Mouse (Mus musculus): ENCODE data around the gene Sf3a3.

Sf3a3 gene

DNA sequence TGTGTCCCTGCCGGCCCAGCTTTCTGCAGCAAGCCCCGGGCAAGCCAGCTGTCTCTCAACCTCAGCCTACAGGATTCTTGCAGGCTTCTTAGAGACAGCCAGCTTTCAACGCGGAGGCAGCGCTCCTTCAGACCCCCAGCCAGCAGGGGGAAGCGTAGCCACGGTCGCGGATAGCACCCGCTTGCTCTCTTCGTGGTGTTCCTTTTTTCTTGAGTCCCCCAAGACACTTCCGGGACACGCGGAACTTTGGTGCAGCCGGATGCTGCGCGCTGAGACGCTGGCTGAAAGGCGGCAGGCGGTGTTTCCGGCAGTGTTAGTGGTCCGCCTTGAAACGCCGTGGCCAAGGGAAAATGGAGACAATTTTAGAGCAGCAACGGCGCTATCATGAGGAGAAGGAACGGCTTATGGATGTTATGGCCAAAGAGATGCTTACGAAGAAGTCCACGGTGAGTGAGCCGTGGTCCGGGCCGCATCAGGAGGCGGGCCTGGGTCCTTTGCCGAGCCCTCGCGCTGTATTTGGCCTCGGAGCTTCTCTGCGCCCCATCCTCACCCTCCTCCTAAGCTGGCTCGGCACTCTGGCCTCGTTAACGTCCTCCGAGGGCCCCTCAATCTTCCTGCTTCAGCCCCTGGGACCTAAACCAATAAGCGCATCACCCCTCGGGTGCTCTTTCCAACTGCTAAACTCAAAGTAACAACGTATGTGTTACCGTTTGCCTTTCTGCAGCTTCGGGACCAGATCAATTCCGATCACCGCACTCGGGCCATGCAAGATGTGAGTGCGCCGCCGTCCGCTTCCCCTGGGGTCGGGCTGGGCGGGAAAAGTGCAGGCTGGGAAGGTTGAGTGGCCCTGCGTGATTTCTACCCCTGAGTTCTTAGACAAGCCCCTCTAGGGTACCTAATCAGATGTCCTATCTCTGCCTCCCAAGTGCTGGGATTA, at the start of gene Sf3a3:
Sf3a3 (plus strand) TSS at position 232 of the 937 bp plus-strand sequence.
- peak; percentile 94 to 95 for DNase-seq

DNA sequence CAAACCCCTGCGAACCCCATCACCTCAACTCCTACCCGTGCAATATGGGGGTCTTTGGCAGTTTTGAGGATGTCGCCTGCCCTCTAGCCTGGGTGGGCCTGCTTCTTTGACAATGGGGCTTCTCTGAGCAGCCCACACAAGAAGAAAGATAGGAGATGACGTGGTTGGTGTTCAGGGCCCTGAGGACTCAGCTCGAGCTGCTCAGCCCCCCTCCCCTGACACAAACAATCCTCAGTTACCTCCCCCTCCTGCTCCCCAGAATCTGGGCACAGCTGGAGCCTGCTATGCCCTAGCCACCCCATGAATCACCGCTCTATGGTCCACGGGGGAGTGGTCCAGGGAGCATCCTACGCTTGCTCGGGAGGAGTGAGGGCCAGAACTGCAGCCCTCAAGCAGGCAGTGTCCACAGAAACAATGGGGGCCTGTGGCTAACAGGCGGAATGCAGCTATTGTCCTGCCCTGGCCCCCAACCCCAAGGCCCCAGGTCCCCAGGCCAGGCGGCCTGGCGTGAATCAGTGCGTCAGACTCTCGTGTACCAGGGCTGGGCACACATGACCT, 47.0 kb upstream of the Sf3a3 start:
- no peak for DNase-seq

DNA sequence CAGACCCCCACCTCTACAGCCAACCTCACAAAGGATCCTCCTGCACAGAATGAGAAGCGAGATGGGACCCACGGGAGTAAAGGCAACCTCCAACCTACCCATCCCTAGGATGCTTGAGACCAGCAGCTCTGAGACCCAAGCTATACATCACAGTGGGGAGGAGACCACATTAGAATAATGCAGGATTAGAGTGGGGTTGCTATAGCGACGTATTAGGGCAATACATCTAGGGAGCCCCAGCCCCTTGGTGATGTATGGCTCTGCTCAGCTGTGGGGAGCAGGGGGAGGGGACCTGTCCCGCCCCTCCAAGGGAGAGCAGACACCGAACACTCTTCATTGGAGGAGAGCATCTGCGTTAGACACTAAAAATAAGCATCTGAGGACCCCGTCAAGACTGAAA, 46.5 kb upstream of the Sf3a3 start:
- DNase-seq = no peak

DNA sequence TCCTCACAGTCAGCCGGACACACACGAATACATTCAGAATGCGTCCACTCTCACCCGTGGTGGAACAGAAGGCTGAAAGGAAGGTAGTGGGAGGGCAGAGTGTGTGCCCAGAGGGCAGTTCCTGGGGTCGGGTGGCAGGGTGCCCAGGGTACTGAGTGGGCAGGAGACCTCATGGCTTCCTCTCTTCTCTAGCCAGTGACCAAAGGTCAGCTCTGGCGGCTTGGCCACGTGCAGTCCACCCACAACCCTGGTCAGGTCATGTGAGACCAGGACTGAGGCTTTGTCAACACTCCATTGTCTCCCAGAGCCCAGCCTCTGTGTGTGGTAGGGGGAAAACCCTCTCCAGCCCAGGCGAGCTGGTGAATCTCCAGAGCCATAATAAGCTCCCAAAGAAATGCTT, 44.3 kb upstream of the Sf3a3 start:
- DNase-seq = peak in 1 of 2 experiments; percentile 14

DNA sequence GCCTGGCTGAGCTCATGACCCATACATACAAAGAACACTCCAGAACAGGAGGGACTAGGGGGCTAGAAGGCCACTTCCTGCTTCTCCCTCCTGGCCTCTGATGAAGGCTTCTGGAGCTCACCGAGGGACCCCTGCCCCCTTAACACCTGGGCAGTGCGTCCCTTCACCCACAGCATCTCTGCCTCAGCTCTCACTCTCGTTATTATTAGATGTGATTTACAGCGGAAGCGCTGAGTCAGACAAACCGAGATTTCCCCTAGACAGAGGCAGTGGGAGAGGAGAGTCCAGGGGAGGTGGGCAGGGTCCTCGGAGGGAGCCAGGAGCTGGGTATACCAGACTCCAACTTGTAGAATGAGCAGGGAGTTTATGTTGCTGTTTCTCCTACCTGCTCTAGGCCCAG, 43.0 kb upstream of the Sf3a3 start:
- no peak for DNase-seq

DNA sequence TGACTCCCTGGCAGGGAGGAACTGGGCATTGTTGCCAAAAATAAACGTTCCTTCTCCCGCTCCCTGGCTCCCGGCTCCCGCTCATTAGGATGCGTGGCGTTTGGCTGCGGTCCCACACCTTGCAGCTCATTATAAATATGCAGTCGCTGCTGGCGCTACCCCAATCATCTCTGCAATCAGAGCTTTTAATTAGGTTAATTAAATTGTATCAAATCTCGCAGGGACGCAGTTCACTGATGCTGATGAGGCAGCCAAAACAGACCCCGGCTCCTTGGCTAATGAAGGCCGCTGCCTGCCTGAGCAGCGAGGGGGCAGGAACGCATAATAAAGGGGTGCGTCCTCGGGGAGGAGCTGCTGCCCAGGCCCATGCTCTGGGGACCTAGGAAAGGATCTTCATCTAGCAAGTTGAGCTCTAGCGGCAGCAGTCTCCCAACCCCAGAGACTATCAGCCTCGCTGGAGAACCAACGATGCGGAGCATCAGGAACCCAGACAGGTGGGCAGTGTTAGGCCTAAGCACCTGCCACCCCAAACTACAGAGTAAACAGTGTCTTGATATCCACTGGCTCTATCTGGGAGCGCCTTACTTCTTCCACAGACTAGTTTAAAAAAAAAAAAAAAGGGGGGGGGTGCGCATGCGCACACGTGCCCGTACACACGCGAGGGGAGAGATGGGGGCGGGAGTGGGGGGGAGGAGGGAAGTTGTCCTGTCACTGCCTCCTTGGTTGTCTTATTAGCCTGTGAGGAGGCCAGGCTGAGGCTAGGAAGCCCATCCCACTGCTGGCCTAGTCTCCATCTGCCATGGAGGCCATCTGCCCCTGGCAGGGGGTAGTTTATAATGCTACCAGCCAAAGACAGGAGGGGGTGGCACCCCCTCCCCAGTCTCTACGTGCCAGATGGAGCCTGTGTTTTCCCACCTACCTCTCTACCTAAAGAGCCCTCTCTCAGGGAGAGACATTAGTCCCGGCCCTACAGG, 41.9 kb upstream of the Sf3a3 start:
- peak; percentile 66 to 79 for DNase-seq

DNA sequence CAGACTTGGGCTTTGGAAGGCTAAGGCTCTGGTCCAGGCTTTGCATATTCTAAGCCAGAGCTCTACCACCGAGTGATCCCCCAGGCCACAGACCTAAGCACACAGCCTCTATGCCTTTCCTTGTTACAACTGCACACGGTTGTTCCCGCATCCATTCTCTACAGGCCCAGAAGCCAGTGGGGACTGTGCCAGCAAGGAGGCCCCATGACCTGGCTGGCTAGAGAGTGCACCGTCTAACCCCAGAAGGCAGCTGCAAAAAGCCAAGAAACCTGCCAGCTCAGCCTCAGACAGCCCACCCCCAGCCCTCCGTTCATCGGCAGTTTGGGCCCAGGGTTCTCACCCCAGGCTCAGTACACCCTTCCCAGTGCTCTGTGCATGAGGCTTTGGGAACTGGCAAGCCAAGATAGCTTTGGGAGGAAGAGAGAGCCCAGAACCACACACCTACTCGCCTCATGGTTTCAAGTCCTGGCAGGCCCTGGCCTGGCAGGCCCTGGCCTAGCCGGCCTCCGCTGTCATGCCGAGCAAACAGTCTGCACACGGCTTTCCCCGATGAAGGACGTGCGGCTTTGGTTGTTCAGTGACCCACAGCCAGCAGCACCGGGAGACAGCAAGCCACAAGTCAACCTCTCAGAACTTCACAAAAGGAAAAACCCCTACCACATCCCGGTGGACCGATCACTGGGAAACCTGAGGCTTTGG, 40.1 kb upstream of the Sf3a3 start:
- peak; percentile 27 to 36 for DNase-seq

DNA sequence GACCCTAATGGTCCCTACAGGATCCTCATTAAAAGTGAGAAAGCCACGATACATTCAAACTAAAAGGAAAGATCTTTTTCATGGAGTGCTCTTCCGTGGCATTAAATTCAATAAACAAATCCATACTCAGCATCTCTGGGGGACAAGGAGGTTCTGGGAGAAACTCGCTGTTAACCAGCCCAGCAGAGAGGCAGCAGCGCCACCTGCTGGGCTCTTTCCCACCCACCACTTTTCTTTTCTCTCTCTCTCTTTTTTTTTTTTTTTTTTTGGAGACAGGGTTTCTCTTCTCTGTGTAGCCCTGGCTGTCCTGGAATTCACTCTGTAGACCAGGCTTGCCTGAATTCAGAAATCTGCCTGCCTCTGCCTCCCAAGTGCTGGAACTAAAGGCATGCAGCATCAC, 39.5 kb upstream of the Sf3a3 start:
- DNase-seq = peak; percentile 75 to 87

DNA sequence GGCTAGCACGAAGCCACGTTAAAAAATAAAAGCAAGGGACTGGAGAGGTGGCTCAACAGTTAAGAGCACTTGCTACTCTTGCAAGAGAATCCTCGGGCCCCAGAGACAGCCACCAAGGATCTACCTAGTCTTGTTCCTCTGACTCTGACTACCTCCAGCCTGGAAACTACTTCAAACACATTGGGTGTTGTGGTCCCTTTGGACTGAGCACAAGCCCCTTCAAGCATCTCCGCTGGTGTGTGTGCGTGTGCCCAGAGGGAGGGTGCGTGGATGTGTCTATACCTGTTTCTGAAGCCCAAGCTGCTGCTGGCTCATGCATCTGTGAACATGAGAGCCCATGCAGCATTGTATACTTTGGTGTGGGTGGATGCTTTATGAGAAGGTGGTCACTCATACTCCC, 38.6 kb upstream of the Sf3a3 start:
- DNase-seq = no peak

DNA sequence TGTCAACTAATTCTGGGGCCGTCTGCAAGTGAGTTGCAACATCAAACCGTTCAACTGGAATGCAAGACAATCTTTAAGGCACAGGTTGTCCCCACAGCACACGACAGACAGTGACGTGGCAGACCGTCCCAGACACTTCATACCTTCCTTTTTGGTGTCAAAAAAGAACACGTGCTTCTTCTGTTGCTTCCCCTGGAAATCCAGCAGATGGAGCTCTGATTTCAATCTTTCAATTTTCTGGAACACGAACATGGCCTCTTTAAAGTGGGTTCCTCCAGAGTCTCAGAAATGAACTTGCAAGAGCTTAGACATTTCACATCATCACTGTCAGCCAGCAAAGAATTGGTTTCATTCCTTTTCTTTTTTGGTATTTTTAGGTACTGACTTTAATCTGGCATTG, 32.3 kb upstream of the Sf3a3 start:
- no peak for DNase-seq

DNA sequence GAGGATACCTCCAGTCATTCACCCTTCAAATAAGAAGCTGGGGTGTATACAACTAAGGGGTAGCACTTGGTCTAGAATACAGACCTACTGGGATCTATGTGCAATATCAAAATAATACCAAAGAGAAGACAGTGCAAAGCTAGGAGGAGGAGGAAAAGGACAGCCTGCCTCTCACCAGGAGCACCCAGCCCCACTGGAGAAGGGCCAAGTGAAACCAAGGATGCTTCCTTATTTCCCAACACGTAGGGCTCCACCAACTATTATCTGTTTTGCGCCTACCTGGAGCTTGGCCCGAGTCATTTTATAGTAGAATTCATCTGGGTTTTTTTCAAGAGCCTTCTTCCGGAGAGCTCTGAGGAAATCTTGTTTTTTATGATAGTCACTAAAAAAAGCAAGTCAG, 31.1 kb upstream of the Sf3a3 start:
- peak; percentile 48 to 73 for DNase-seq

DNA sequence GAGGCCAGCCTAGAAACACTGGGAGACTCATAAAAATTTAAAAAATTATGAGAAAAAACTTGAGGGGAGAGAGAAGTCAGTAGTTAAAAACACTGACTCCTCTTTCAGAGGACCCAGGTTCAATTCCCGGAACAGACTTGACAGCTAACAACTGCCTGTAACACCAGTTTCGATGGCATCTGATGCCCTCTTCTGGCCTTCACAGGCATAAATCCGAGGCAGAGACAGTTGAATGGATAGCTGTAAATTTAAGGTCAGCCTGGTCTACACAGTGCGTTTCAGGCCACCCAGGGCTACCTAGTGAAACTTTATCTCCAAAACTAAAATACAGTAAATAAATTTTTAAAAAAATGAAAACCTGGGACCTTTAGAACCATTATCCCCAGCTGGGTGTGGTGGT, 29.6 kb upstream of the Sf3a3 start:
- DNase-seq = no peak

DNA sequence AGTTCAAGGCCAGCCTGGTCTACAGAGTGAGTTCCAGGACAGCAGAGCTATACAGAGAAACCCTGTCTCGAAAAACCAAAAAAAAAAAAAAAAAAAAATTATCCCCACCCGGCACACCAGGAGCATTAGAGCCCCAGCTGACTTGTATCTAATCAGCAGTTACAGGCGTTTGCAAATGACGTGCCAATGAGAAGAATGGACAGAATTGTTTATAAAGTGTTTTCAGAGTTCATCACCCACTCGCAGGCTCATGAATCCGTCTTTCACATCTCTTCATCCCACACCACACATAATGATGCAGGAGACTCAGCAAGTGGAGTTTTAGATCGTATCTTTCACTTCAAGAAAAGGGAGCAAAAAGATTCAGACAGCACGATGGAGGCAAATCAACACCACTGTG, 29.1 kb upstream of the Sf3a3 start:
- no peak for DNase-seq

DNA sequence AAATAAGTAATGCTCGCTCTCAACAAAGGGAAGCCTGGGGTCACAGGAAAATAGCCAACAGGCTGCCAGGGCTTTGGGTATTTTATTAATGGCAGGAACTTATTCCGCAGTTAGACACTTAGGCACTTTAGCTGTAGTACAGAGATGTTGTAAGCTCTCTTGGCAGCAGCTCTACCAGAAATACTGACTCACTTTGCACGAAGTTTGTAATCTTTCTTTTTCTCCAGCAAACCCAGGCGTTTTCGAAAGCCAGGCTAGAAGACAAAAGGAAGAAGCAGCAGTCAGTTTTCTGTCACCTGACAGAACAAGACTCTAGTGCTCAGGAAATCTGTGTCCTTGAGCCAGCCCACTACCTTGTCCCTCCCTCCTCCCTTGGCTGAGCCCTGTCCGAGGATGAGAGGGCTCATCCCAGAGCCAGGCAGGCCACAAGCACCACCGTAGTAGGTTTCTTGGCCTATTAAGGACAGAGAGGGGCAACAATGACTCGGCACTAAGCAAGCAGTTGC, 28.6 kb upstream of the Sf3a3 start:
- no peak for DNase-seq

DNA sequence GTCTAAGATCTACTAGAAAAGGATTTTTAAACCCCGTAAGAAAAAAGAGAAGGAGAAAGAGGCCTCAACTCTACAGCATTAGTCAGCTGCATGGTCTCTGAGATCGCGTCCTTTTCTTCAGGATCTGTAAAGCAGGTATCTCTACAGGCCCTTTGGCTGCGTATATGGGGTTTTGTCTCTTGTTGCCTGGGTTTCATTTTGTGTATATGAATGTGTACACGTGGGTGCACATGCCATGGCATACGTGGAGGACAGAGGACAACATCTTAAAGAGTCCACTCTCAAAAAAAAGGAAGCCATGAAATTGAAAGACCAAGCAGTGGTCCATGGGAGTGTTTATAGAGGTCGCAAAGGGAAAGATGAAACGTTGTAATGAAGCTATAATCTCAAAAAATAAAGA, 23.1 kb upstream of the Sf3a3 start:
- DNase-seq = no peak

DNA sequence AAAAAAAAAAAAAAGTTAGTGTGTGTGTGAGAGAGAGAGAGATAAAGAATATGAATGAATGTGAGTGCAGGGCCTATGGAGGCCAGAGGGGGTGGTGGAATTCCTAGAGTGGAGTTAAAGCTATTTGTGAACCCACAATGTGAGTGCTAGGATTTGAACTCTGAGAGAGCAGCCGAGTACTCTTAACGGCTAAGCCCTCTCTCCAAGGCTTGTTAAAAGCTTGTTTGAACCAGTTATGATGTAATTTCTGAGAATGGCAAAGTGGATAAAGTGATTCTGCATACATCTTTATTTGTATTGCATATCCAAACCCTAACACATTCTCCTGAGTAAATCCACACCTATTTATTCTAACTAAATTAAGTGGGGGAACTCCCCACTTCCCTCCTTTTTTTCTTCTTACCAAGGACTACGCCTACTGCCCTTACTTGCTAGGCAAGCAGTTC, 22.1 kb upstream of the Sf3a3 start:
- DNase-seq = no peak

DNA sequence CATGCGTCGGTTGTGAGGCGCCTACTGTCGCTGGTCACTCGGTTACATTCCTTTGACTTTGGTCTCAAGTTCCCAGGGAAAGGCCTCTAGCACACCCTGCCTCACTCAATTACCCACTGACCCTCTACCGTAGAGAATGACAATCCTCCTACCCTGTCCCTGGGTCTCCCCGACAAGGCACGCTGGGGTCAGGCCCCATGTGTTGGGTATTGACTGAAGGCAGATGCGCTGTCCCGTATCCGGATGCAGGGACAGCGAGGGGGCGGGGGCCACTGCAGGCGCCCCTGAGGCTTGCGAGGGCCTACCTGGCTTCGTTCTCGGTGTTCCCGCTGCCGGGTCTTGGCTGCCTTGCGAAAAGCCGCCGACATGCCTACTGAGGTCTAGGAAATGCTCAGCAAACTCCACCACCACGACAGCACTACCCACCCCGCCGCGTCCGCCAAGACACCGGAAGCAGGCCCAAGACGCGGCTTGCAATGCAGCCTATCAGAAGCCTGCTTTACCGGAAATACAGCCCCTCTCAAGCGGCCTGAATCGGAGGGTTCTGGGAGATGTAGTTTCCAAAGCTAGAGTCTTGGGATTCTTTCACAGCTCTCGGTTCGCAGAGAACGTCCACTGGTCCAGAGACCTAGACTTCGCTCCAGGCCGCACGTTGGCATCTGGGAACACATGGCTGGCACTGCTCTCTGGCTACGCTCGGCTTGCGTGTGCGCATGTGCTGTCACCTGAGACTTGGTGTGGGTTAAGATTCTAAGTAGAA, 21.3 kb upstream of the Sf3a3 start, which contains the start of gene Utp11:
Utp11 (minus strand) TSS at position 466 of the 760 bp plus-strand sequence.
- peak; percentile 83 to 88 for DNase-seq

DNA sequence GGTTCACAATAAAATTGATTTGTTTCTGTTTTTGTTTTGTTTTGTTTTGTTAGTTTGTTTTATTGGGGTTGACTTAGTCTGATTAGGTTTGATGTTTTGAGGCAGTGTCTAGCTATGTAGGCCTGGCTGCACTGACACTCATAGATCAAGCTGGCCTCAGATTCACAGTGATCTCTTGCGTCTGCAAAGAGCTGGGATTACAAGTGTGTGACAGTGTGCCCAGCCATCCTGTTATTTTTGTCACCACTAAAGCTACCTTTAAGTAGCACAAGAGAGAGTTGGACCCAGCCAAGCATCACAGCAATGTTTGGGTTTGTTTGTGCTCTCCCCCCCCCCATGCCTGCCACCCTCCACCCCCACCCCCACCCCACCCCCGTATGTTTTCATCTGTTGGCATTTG, 20.0 kb upstream of the Sf3a3 start:
- no peak for DNase-seq

DNA sequence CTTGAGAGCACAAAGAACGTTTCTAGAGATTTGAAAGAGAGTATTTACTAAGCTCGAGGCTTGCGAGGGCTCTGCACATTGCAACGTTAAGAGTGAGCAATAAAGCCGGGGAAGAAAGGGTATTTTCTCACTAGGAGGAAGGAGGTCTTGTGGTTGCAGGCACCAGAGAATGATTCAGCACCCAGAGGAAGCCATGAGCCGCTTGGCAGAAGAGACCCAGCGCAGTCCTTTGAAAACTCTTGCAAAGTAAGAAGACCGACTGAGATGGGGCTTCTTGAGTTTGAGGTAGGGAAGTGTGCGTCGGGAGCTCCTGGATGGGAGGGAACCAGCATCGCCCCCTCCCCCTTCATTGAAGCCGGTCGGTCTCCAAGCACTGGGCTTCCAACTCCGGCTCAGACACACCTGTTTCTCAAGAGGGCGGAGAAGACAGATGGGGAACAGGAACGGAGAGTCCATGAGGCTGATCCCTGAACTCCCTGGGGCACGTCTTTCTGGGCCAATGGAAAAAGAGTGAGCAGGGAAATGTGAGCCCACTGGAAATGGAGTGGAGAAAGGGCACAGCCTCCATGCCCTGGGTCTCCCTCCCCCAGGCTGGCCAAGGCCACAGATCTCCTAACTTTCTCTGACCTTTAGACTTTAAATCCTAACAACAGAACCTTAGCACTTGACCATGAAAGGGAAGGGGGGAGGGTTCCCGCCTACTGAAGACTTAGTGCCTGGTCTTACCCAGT, 18.6 kb upstream of the Sf3a3 start:
- DNase-seq = no peak

DNA sequence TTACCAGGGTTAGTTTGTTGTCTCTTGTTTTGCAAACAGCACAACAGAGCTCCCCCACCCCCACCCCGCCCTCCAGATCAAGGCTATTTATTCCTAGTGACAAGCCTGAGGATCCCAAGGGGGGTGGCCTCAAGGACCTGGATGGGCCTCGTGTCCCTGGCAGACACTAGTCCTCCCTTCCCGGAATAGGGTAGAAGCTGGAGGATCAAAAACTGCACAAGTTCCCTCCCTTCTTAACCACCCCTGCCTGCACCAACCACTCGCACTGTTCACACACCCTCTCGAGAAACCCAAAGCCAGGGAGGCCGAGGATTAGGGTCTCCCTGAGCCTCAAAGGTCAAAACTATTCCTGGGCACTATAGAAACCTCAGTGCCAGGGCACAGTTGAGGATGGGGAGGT, 14.8 kb upstream of the Sf3a3 start:
- DNase-seq = no peak

All from cerebellum, postnatal 25 days (tissue).